Mouse (Mus musculus) heart, embryonic 16.5 days (tissue): ENCODE measurements around the gene Cd34. TPM values are rescaled to one million over a fixed set of nuclear protein-coding genes. Genes with fewer than 3 reads are reported as not detected.

Experiments
- polyA plus RNA-seq: library from polyadenylated mRNA; unstranded; fragments of >200 nt; fragmentation: Nextera tagmentation; extraction: Ambion mirVana; gene quantifications from 2 replicates; pipeline ENCODE4 v1.2.1, GENCODE M21; 2015

The Cd34 gene
- polyA plus RNA-seq, 1 experiment from 2014 or later: 110 TPM

Other genes starting within 250 kb of the Cd34 start
- 0.71 and 1.0 TPM in 2 replicates for gene Cd46, start 153.4 kb downstream of the Cd34 start, polyA plus RNA-seq
- 66.4 and 70.4 TPM in 2 replicates for gene Cr1l, start 192.8 kb downstream of the Cd34 start, polyA plus RNA-seq
- 0.17 and 0.30 TPM in 2 replicates for gene Cr2, start 237.9 kb downstream of the Cd34 start, polyA plus RNA-seq